Mouse (Mus musculus): ENCODE data around the gene Etaa1.
"Not testable (repeated sequence)": the region's sequence is repeated elsewhere in the genome, so short reads cannot be mapped to it uniquely, and the experiment has no call there.

Etaa1 gene

GRCm38 (mm10) chr11:17953231-17954134 is at the start of gene Etaa1:
Gene Etaa1 (minus strand): TSS chr11:17953875.
- peak; percentile 94 for DNase-seq

DNA sequence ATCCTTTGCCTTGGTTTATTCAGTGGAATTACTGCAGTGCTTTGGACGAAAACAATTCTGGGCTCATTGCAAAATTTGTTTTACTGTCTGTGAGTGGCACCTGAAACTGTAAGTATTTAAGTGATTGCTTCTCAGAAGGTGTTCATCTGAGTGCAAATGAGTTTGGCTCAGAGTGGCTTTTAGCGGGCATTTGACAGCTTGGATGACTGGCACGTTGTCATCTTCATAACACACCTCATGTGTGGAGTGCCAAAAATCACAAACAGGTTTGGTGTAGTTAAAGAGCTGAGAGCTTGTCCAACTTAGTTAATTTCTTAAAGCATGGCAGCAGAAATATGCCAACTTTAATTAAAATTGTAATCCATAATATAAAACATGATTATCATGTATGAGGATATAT is 40.5 kb upstream of the Etaa1 start:
- DNase-seq: no peak

DNA sequence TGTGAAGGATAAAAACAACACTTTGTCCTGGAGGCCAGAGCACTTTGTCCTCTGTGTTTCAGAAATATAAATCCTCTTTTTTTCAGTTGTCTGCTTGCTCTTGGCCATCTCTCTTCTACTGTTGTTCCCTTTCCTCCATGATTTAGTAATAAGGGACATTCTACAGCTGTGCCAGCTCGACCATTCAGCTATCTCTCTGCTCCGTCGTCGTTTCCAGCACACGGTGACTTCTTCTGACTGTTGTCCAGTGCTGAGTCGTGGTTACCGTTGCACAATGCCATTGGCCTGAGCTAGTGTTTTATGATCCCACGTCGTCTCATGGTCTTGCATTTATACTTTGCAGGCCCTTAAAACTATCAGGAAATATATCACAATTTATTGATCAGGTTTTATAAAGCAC is 38.6 kb upstream of the Etaa1 start:
- DNase-seq: no peak

- DNase-seq: no peak
Measured at GRCm38 (mm10) chr11:17983331-17983730, 29.7 kb upstream of the Etaa1 start.

DNA sequence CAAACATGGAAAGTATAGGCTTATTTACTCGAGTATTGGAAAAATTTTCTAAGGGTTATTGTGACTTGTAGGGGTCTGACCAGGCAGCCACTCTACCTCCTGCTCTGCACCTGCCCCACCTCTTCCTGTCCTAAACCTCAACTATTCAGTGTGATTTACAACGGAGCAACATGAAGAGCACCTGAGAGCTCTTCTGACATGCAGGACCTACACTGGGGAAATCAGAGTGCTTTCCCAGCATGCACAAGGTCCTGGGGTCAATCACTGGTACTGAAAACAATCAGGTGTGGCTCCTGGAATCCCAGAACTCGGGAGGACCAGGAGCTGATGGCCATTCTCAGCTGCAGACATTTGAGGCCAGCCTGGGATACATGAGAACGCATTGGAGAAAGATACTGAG is 27.6 kb upstream of the Etaa1 start:
- no peak for DNase-seq

DNA sequence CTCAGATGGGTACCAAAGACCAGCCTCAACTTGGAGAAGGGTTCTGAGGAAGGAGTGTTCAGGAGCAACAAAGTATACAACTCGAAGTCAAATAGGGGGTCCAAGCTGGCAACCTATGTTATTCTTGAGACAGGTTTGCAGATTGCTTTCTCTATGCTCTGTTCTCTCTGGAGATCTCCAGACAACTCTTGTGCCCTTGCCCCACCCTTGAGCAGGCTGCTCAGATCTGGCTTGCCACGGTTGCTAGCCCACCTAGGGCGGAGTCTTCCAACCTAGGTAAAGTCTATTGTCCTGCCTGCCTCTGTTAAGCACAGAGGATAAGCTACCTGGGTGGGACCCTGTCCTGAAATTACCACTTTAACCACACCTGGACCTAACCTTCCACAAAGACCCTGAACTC is 21.9 kb upstream of the Etaa1 start:
- DNase-seq: no peak

DNA sequence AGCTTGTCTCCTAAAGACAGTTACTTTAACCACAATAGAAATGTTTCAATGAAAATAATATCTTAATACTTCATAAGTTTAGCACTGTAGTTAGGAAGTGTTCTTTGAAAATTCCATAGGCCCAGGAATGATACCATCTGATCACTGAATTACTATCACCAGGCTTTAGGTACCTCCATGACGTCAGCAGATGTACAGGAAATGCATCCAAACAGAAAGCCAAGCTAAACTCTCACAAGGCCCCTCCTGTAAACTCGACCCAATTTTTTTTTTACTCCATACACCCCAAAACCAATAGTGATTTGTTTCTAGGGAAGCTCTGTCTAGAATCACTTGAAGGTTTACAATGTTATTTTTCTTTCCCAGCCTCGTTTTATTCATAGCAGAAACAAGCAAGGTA is 884 bp downstream of the Etaa1 start:
- DNase-seq: no peak

GRCm38 (mm10) chr11:17951336-17951735 is 2.3 kb downstream of the Etaa1 start:
- DNase-seq: no peak

GRCm38 (mm10) chr11:17939168-17939567 is 14.5 kb downstream of the Etaa1 start:
- DNase-seq: no peak

GRCm38 (mm10) chr11:17937931-17938330 is 15.7 kb downstream of the Etaa1 start:
- no peak for DNase-seq

DNA sequence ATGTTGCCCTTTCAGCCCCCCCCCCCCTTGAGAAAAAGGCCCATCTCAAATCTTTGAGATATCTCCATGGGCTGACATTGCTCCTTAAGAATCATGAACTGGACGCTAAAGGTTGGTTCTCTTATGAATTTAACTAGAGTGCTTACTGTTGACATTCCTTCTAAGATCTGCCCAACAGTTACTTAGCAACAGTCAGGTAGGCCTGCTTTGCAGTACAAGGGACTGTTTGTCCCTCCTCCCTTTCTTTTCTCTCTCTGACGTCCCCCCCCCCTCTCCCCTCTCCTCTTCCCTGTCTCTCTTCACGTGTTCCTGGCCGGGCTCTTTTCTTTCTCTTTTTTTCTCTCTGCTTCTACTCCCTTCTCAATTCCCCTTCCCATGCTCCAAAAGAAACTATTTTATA is 35.8 kb downstream of the Etaa1 start:
- DNase-seq: no peak

GRCm38 (mm10) chr11:17917101-17917500 is 36.6 kb downstream of the Etaa1 start:
- no peak for DNase-seq

- DNase-seq: no peak
Measured at GRCm38 (mm10) chr11:17916486-17916885, 37.2 kb downstream of the Etaa1 start.

- not testable (repeated sequence) for DNase-seq
Measured at GRCm38 (mm10) chr11:17900996-17901395, 52.7 kb downstream of the Etaa1 start.

Data from kidney, adult 18-20 months (tissue).